Mouse (Mus musculus): ENCODE measurements at regions not wholly inside any gene's neighbourhood (a gene's known extent, or its start where the extent isn't known, plus 50 kb on each side); places are given as distances from the start of the nearest gene placed in this dataset.

DNA sequence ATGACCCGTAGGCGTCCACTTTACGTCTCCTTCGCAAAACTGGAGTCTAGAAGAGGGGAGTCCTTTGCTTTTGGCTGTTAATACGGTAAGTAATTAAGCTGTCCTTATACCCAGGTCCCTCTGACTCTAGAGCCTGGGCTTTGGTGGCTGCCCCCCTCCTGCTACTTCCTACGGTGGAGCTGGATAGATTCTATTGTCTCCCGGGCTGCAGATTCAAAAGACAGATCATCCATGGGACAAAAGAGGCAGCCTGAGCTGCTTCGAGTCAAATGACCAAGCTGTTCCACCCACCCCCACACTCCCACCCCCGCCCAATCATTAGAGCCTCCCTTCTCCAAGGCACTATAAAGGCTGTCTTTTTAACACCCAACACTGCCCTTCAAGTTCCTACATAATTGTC is 70.5 kb upstream of the Rgma start:
- no peak for ATAC-seq (replicated peaks; ENCODE audit: insufficient number of reproducible peaks, insufficient read depth, low FRiP score, low read depth)
- Histone ChIP-seq H3K27ac (no peak overlapping the region), H3K36me3 (no peaks in the 10 kb centered on the region), H3K4me2 (no peak overlapping the region), H3K4me1 (replicated peaks) (no peaks in the 10 kb centered on the region), H3K9me3 (replicated peaks) (no peaks in the 10 kb centered on the region), H3K4me3 (no peak overlapping the region), H3K27me3 (peaks cover 29% of the 10 kb centered on the region), H3K9ac (no peak overlapping the region)
- 36% methylated on average over 9 of the region's 9 CpGs for WGBS

DNA sequence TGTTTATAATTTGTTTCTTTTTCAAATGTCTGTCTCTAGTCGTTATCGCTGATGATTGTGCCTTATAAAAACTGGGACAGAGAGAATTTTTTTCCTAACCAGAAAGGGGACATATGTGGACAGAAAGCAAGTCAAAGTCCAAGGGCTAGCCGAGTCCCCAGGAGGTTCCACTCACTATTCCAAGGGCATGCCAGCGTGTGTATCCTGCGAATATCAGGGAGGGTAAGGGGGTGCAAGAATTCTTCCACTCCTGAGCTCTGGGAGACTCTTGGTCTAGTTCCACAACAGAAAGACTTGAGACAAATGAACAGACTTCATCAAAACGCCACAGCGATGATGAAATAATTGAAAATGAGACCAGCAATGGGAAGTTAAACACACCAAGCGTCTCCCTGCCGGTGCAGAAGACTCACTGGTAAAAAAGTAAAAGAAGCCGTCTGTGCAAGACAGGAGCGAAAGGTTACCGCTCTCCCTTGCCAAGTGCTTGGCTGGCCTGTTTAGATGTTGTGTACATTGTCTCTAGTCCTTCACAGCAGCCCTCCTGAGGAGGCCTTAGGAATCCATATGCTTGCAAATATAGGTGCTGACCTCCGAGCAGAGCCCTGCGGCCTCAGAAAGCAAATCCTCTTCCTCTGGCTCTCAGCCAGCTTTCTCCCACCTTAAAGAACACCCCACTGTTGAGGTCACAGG is 69.9 kb upstream of the Rgma start:
- Histone ChIP-seq H3K4me2 (no peak overlapping the region), H3K4me3 (no peak overlapping the region), H3K4me1 (replicated peaks) (no peaks in the 10 kb centered on the region), H3K27ac (no peak overlapping the region), H3K36me3 (no peaks in the 10 kb centered on the region), H3K9ac (no peak overlapping the region), H3K27me3 (peaks cover 29% of the 10 kb centered on the region), H3K9me3 (replicated peaks) (no peaks in the 10 kb centered on the region)
- no peak for ATAC-seq (replicated peaks; ENCODE audit: insufficient number of reproducible peaks, insufficient read depth, low FRiP score, low read depth)
- 36% methylated on average over 14 of the region's 14 CpGs for WGBS

DNA sequence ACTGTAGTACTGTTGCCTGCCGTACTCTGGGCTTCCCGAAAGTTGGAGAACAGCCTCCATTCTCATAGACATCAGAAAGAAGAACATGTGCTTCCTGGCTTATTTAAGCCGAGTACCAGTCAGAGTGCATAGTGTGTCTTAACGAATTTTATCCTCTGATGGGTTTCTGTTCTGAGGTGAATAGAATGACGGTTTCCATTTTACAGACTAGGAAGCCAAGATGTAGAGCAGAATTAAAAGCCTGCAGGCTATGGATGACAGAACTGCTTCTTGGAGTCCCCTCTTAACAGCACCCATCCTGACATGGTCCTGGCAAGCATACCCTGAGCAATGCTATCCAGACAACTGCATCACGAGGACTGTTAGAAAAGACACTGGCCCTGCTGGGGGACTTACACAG is 69.0 kb upstream of the Rgma start:
- no peaks in the 10 kb centered on the region for H3K36me3 ChIP-seq
- H3K4me2 ChIP-seq = no peak overlapping the region
- no peaks in the 10 kb centered on the region for H3K4me1 ChIP-seq (replicated peaks)
- 66% methylated on average over 6 of the region's 6 CpGs for WGBS
- no peak overlapping the region for H3K9ac ChIP-seq
- no peak overlapping the region for H3K4me3 ChIP-seq
- peaks cover 31% of the 10 kb centered on the region for H3K27me3 ChIP-seq
- ATAC-seq (replicated peaks; ENCODE audit: insufficient number of reproducible peaks, insufficient read depth, low FRiP score, low read depth) = no peak
- H3K27ac ChIP-seq = no peak overlapping the region
- H3K9me3 ChIP-seq (replicated peaks) = no peaks in the 10 kb centered on the region

DNA sequence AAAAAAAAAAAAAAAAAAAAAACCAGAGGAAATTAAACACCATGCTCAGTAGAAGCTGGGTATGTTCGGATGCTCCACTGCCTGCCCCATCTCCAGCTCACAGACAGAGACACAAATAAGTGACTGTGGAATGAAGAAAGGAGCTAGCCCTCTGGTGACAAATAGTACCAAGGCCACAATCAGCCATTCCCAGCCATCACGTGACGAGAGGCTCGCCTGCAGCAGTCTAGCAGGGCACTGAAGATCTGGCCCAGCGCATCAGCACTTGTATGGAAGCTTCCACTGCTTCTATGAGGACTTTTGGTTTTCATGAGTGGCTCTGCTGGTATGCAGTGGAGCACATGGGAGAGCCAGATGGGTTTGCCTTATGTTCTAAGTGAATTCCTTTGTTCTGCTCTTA is 68.6 kb upstream of the Rgma start:
- no peak for ATAC-seq (replicated peaks; ENCODE audit: insufficient number of reproducible peaks, insufficient read depth, low FRiP score, low read depth)
- WGBS = 53% methylated on average over 5 of the region's 5 CpGs

DNA sequence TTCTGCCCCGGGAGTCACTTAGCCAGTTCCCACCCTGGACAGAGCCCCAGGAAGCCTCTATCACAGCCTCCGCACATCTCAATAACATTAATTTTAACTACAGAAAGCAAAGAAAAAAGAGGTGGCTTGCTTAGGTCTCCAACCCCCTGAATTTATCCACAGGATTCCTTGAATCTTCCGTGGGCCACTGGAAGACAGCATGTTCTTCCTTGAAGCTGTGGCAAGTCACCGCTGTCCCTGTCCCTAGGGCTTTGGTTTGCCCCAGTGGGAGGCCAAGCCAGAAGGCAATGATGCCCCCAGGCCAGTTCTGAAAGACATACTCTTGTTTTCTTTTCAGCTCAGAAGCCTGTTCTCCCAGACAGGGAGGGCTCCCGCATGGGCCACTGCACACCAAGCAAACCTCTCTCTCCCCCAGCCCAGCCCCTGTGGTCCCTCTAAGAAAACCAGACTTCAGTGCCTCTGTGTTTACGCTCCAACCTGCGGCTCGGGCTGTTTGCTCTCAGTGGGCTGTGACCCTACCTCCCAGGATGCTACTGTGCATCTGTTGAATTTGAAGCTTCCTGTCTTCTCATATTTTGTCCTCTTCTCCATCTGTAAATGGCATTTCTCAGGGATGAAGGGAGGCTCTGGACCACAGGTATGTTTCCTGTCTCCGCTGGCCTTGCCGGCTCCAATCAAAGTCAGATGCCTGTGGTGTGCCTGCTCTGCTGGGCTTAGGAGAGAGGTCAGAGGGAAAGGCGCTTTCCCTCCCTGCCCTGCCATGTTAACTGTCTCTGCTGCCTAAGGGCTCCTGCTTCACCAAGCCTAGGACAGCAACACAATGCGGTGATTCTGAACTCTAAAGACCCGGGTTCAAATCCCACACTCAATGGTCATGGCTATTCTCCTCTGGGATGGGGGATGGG is 67.5 kb upstream of the Rgma start:
- Histone ChIP-seq H3K9me3 (replicated peaks) (no peaks in the 10 kb centered on the region), H3K4me2 (no peak overlapping the region), H3K36me3 (no peaks in the 10 kb centered on the region), H3K4me1 (replicated peaks) (no peaks in the 10 kb centered on the region), H3K4me3 (no peak overlapping the region), H3K27ac (no peak overlapping the region), H3K27me3 (peaks cover 31% of the 10 kb centered on the region), H3K9ac (no peak overlapping the region)
- ATAC-seq (replicated peaks; ENCODE audit: insufficient number of reproducible peaks, insufficient read depth, low FRiP score, low read depth) = no peak
- WGBS = 45% methylated on average over 13 of the region's 13 CpGs

More for the DNA sequence above, 68.6 kb upstream of the Rgma start:
- no peaks in the 10 kb centered on the region for H3K9me3 ChIP-seq (replicated peaks)
- H3K4me3 ChIP-seq = no peak overlapping the region
- no peaks in the 10 kb centered on the region for H3K4me1 ChIP-seq (replicated peaks)
- no peaks in the 10 kb centered on the region for H3K36me3 ChIP-seq
- no peak overlapping the region for H3K9ac ChIP-seq
- peaks cover 31% of the 10 kb centered on the region for H3K27me3 ChIP-seq
- H3K4me2 ChIP-seq = no peak overlapping the region
- H3K27ac ChIP-seq = no peak overlapping the region

DNA sequence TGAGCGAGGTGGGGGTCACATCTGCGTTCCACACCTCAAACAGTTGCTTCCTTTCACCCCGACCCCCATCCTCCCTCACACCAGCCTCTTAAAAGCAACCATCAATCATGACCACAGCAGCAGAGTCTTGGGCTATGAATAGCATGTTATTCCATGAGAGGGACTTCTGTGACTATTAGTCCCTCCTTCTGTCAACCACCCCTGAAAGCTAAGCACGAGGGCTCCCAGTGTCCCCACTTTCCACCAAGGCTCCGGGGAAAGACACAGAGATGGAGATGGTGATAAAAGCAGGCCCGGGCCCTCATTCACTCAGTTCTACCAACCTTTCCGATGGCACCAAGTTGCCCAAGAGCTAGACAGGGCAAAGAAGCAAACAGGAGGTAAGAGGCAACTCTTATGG is 66.3 kb upstream of the Rgma start:
- Histone ChIP-seq H3K4me3 (no peak overlapping the region), H3K27ac (no peak overlapping the region), H3K4me1 (replicated peaks) (no peaks in the 10 kb centered on the region), H3K9me3 (replicated peaks) (no peaks in the 10 kb centered on the region), H3K27me3 (peaks cover 31% of the 10 kb centered on the region), H3K4me2 (no peak overlapping the region), H3K9ac (no peak overlapping the region), H3K36me3 (no peaks in the 10 kb centered on the region)
- WGBS = 63% methylated on average over 7 of the region's 7 CpGs
- no peak for ATAC-seq (replicated peaks; ENCODE audit: insufficient number of reproducible peaks, insufficient read depth, low FRiP score, low read depth)

DNA sequence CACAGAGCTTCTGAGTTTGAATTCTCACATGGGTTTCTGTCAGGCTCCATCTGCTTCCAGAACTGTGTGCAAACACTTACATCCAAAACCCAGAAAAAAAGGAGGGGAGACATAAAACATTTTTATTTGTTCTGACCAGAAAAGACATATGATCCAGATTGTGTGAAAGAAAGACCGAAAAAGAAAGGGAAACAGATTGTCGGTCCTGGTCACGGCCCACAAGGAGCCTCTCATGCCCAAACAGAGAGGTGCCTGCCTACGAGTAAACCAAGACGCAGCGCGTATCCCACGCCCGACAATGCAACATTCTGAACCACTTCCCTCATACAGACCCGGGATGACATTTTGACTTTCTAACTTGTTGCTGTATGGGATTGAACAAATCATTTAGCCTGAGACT is 65.3 kb upstream of the Rgma start:
- H3K4me3 ChIP-seq = no peak overlapping the region
- WGBS = 89% methylated on average over 10 of the region's 10 CpGs
- no peak for ATAC-seq (replicated peaks; ENCODE audit: insufficient number of reproducible peaks, insufficient read depth, low FRiP score, low read depth)
- no peaks in the 10 kb centered on the region for H3K36me3 ChIP-seq
- no peak overlapping the region for H3K27ac ChIP-seq
- no peaks in the 10 kb centered on the region for H3K4me1 ChIP-seq (replicated peaks)
- no peak overlapping the region for H3K4me2 ChIP-seq
- H3K9ac ChIP-seq = no peak overlapping the region
- no peaks in the 10 kb centered on the region for H3K9me3 ChIP-seq (replicated peaks)
- H3K27me3 ChIP-seq = peaks cover 31% of the 10 kb centered on the region

DNA sequence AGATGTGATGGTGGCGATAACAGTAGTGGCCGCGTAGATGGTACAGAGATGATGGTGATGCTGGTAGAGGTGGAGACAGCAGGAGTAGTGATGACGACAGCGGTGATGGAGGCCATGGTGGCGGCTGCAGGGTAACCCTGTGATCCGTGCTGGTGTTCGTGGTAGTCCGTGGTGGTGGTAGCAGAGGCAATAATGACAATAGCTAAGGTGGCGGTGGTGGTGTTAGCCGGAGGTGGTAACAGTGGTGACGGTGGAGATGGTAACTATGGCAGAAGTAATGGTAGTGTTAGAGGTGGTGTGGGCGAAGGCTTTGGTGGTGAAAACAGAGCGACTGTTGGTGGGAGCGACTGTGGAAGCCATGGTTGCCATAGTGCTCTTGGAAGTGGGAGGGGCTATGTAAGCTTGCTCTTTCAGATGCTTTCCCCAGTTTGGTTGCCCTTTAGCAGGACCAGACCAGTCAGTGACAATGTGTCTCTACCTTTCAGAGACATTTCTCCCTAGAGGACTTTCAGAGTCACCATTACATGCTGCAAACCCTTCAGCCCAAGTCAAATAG is 64.7 kb upstream of the Rgma start:
- Histone ChIP-seq H3K4me3 (no peak overlapping the region), H3K27me3 (peaks cover 30% of the 10 kb centered on the region), H3K36me3 (no peaks in the 10 kb centered on the region), H3K9me3 (replicated peaks) (no peaks in the 10 kb centered on the region), H3K9ac (no peak overlapping the region), H3K27ac (no peak overlapping the region), H3K4me1 (replicated peaks) (no peaks in the 10 kb centered on the region), H3K4me2 (no peak overlapping the region)
- WGBS = 93% methylated on average over 15 of the region's 15 CpGs
- ATAC-seq (replicated peaks; ENCODE audit: insufficient number of reproducible peaks, insufficient read depth, low FRiP score, low read depth) = no peak

DNA sequence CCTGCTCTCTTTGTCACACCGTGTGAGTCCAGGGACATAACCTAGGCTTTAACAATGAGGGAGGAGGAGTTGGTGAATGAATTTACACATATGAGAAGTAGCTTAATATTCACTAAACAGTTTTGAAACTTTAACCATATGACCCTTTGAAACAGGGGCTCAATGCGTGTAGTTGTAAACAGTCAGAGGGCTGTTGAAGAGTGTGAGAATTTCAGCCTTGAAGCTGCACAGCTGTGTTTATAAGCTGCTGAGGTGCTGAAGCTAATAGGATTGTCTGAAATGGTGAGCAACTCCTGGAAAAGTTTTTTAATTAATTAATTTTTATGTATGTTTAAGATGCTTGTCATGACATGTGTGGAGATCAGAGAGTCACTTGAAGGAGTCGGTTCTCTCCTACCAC is 59.8 kb upstream of the Rgma start:
- H3K9me3 ChIP-seq (replicated peaks) = no peaks in the 10 kb centered on the region
- no peak overlapping the region for H3K4me2 ChIP-seq
- H3K9ac ChIP-seq = no peak overlapping the region
- peaks cover 11% of the 10 kb centered on the region for H3K4me1 ChIP-seq (replicated peaks)
- no peak overlapping the region for H3K27ac ChIP-seq
- ATAC-seq (replicated peaks; ENCODE audit: insufficient number of reproducible peaks, insufficient read depth, low FRiP score, low read depth) = no peak
- H3K27me3 ChIP-seq = 0 out of 2 replicates have a peak, but pooled peaks cover 2% of the 10 kb centered on the region
- 70% methylated on average over 3 of the region's 3 CpGs for WGBS
- no peaks in the 10 kb centered on the region for H3K36me3 ChIP-seq
- H3K4me3 ChIP-seq = no peak overlapping the region

DNA sequence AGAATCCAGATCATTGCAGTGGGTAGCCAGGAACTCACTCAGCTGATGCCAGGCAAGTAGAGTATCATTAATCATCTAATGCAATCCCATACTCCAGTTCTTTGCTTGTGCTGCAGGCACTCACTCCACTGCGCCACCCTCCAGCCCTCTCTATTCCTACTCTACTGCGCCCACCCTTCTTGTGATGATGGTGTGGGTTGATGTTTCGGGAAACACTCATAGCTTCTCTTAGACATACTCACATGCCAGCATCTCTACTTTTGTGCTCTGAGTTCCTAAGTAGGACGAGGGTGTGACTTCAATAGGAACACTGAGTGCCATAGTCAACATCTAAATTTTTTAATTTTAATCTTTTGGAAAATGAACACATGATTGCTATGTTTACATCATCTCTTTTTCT is 57.7 kb upstream of the Rgma start:
- H3K27ac ChIP-seq = no peak overlapping the region
- ATAC-seq (replicated peaks; ENCODE audit: insufficient number of reproducible peaks, insufficient read depth, low FRiP score, low read depth) = no peak
- H3K9me3 ChIP-seq (replicated peaks) = no peaks in the 10 kb centered on the region
- H3K4me3 ChIP-seq = no peak overlapping the region
- no peaks in the 10 kb centered on the region for H3K36me3 ChIP-seq
- no peak overlapping the region for H3K4me2 ChIP-seq
- H3K4me1 ChIP-seq (replicated peaks) = peaks cover 15% of the 10 kb centered on the region
- 87% methylated on average over 4 of the region's 4 CpGs for WGBS
- no peak overlapping the region for H3K9ac ChIP-seq
- no peaks in the 10 kb centered on the region; the same call in 1 of the 2 replicates for H3K27me3 ChIP-seq

DNA sequence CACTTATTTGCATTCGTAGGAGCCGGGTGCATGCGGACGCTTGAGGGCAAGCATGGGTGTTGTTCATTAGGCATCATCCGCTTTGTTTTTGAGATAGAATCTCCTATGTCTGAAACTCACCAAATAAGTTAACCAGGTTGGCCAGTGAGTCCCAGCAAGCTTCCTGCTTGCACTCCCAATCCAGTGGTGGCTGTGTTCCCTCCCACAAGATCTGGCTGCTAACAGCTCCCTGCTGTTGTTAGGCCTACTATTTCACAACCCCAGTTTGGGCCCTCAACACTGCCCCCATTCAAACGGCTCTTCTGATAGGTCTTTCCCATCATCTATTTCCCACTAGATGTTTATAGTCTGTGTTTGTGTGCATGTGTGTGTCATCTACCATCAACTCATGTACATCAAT is 56.3 kb upstream of the Rgma start:
- H3K9me3 ChIP-seq (replicated peaks) = no peaks in the 10 kb centered on the region
- H3K4me3 ChIP-seq = no peak overlapping the region
- H3K36me3 ChIP-seq = no peaks in the 10 kb centered on the region
- H3K27me3 ChIP-seq = no peaks in the 10 kb centered on the region; the same call in 1 of the 2 replicates
- H3K4me1 ChIP-seq (replicated peaks) = peaks cover 22% of the 10 kb centered on the region
- no peak overlapping the region for H3K27ac ChIP-seq
- ATAC-seq (replicated peaks; ENCODE audit: insufficient number of reproducible peaks, insufficient read depth, low FRiP score, low read depth) = no peak
- H3K4me2 ChIP-seq = no peak overlapping the region
- H3K9ac ChIP-seq = no peak overlapping the region
- 82% methylated on average over 6 of the region's 6 CpGs for WGBS

All from heart, embryonic 15.5 days (tissue).